Mouse (Mus musculus) kidney, postnatal 36 days (tissue): ENCODE measurements around the gene Cpeb3.
"Not testable (repeated sequence)": the region's sequence is repeated elsewhere in the genome, so short reads cannot be mapped to it uniquely, and the experiment has no call there.

ENCODE experiments used
- DNase-seq, 2 experiments: peaks; one replicate each; pipeline ENCODE4 v3.0.0; 2021 to 2022; ENCODE audit warnings: mixed read lengths in 2 of 2

The Cpeb3 gene

DNA sequence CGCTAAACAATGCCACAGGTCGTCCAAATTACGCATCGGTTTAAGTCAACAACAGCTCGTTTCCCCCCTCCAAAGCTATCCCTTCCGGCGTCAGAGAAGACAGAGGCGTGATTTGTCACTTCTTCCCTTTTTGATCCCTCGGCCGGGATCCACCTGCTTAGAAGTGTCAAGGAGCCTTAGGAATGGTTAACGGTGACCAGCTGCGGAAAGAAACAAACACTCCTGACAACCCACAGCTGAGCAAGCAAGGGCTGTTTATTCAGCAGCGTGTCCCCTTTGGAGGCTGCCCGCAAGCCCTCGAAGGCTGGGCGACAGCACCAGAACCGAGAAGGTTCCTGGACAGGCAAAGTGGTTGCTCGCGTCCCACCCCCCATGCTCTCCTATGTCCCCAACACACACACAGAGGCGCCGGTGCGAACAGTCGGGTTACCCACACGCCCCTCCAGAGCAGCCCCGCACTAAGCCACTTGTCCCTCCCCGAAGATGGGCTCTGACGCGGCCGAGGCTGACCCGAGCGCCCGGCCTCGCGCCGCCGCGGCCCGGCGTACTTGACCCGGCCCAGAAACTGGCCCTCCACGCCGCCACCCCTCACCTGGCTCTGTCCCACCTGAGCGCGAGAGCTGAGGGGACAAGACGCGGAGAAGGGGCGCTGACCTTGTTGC is 1.6 kb downstream of the Cpeb3 start:
- DNase-seq: peak; percentile 52 to 62

DNA sequence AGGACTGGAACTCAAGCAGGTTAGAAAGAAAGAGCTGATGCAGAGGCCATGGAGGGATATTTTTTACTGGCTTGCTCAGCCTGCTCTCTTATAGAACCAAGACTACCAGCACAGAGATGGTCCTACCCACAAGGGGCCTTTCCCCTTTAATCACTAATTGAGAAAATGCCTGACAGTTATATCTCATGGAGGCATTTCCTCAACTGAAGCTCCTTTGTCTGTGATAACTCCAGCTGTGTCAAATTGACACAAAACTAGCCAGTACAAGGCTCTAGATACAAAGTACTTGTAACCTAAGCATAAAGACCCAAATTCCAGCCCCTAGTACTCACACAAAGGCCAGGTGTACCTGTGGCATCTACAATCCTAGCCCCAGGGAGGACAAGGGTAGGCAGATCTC is 3.2 kb downstream of the Cpeb3 start:
- not testable (repeated sequence) for DNase-seq

DNA sequence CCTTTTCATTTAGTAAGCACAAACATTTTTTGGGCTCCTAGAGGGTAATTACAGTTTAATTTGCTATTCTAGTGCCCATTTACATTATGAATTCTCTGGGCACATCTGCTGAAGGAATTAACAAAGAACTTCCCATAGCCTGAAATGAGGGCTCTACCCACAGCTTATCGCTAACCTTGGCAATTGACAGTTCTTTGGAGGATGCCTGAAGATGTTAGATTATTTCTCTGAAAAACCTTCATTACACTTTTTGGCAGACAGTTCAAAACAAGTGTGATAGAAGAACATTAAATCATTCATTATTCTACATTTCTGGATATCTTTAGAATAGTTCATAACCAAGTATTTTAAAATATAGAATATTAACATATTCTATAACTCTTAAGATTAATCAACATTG is 5.0 kb downstream of the Cpeb3 start:
- DNase-seq: no peak

DNA sequence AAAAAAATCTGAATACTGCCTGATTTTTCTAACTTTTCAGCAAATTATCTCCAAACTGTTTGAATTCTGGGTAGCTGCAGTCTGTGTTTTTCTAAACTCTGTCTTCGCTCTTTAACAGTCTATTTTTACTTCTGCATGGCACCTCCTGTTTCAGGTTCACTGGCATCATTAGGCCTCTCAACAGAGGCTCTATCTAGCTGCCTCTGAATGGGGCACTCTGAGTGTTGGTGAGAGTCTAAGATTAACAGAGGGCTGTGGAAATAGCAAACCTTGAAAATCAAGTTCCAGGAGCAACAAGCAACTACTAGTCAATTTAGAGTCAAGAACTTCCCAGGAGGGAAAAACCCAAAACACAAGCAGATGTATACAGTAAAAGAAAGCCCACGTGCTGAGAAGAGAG is 8.5 kb downstream of the Cpeb3 start:
- DNase-seq: no peak

DNA sequence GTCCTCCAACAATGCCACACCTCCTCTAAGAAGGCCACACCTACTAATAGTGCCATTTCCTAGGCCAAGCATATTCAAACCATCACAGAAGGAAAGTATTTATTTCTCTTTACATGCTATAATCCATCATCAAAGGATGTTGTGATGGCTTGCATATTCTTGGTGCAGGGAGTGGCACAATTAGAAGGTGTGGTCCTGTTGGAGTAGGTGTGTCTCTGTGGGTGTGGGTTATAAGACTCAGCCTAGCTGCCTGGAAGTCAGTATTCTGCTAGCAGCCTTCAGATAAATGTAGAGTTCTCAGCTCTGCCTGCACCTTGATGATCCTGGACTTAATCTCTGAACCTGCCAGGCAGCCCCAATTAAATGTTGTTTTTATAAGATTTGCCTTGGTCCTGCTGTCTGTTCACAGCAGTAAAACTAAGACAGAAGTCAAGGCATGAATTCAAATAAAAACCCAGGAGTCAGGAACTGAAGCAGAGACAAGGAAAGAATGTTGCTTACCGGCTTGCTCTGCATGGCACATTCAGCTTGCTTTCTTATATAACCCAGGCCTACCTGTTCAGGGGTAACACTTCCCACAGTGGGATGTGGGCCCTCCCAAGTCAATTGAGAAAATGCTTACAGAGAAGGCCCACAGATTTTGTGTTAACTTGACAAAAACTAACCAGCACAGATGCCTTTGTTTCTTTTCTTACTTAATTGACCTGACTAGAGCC is 10.1 kb downstream of the Cpeb3 start:
- no peak for DNase-seq

DNA sequence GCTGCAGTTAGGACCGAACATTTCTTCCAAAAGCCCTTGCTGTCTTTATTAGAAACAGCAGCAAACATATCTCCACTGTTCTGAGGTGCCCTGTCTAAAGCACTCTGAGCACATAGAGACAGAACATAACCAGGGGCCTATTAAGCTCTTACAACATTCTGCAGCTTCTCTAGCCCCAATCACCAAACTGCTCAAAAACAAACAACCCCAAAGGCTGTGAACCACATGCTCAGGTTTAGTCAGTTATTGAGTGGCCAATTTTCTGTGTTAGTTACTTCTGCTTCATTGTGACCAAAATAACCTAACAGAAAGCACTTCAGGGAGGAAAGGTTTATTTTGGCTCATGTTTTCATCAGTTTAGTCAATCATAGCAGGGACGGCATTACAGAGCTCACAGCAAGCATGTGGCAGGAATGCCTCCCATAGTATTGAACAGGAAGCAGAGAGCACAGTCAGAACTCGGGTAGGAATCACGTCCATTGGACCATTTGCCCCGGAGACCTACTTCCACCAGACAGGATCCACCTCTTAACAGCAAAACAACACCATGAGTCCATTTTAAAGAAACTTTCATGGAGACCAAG is 15.8 kb downstream of the Cpeb3 start:
- DNase-seq: no peak

DNA sequence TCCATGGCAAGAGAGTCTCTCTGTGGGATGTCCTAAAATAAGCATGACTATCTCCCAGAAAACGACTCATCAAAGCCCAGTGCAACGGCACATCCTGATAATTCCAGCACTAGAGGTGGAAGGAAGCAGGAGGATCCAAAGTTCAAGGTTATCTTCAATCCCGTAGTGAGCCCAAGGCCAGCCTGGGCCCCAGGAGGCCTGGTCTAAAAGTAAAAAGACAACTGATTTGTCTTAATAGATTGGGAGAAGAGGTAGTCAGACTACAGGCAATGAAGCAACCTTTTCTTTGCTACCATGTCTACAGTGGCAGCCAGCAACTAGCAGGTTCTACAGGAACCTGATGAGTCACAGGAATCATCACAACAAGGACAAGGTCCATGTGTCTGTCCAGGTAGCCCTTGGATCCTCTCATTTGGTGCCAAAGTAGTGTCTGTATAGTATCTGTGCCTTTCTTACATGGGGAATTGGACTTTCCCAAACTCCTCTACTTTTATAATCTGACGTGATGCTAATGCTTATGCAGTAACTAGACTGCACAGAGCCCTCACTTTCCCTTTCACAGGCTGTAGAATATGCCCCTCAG is 19.9 kb downstream of the Cpeb3 start:
- no peak for DNase-seq

DNA sequence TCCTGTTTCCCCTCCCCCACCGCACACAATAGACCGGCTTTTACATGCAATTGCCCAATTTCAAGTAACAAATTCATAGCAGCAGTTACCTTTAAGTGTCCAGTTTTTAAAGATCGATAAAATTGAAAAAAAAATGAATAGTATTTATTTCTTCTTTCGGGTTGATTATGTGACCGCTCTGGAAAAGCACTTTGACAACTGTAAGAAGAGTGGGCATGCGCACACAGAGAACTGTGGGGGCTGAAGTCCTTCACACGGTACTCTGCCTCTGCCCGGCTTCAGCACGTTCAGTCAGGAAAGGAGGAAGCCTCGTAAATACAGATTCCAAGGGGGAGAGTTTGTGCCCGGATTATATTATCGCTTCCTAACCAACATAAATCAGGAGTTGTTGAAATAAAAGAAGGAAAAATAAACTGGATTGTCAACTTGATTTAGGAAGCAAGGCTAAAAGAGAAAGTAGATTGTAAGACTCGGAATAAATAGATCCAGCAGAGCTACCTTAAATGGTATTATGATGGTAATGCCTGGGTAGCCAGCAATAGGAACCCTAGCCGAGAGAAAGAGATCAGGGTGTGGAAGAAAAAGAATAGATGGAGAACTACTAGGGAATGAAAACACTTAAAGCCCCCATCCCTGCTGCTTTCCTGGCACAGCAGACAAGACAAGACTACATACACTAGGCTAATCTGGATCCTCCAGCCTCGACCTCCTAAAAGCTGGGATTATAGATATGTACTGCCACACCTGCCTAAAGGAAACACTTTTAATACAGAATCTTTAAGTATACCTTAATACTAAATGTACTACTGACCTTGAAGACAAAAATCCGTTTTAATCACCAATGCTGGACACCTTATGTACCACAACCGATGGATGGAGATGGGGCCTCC is 30.3 kb downstream of the Cpeb3 start:
- peak; percentile 82 to 83 for DNase-seq

DNA sequence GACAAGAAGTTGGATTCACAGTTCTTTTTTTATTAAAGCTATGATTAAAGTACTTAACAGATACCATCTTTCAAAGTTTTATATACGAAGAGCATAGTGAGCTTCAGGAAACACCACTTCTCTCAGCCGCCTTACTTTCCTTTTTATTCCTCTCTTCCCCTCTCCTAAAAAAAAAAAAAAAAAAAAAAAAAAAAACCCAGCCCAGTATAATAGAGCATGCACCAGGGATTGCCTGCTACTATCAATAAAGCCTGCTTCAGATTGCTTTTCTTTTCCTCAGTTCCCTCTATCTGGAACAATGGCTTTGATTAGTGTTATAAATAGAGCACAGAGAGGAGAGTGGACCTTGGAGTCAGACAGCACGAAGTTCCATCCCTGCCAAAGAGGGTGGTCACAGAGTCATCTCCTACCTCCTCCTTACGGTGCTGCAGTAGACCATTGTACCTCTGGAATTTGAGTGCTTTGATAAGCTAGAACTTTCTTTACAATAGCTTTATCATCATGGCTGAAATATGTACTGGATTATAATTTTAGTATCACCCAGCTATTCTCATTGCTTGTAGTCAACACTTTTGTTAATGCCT is 31.4 kb downstream of the Cpeb3 start:
- peak in 1 of 2 experiments; percentile 32 for DNase-seq

DNA sequence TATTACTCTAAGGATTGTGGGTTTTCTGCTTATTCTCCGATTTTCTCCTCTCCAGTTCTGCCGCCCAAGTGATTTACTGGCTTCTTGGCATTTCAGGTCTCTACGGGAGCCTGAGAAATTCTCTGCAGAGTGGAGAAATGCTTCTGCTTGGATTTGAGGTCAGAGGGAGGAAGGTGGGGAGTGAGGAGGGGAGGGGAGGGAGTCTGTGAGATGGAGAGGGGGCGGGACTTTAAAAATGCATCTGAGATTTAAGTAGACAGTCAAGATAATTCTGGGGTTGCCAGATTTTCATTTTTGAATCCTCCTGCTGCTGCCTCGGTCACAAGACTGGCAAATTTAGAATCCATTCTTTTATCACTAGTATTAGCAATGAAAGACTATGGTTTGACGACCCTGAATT is 32.5 kb downstream of the Cpeb3 start:
- peak; percentile 45 to 70 for DNase-seq

DNA sequence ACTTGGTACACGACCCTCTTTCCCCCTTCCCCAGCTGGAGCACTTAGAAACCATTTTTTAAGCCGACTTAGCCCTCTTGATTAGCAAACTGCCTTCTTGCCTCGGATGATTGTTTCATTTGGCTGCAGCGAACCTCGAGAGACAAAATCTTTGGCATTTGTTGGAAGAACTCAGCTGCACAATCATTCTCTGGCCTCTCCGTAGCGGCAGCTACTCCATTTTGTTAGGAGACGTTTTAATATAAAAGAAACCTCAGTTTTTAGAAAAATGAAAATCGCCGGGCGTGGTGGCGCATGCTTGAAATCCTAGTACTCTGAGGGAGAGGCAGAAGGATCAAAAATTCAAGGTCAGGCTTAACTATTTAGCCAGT is 33.0 kb downstream of the Cpeb3 start:
- no peak for DNase-seq

DNA sequence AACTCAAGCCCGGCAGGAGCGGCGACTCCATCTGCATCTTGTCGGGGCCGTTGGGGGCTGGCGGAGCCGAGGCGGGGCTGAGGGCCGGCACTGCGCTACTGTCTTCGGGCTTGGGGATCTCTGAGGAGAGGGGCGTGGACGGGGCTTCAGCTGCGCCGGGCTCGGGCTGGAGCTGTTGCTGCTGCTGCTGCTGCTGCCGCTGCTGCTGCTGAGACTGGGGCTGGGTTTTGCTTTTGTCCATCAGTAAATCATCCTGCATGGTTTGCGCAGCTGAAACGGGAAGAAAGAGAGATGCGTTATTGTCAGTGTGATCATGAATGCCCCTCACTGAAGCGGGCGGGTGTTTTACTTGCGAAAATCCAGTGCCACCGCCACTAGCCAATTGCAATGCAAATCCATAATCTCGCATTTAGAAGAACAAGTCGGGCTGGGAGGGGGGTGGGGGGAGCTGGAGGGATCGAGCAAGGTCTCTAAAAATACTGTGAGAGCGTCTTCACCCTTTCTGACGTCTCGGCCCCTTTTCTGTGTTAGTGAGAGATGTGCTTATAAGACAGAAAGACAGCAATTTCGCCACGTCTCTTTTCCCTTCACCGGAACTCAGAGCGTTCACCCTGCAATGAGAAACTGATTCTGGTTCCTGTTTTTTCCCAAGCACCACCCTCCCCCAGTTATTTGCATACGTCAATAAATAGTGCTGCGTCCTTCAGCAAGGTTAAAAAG is 33.5 kb downstream of the Cpeb3 start:
- peak; percentile 72 to 85 for DNase-seq

DNA sequence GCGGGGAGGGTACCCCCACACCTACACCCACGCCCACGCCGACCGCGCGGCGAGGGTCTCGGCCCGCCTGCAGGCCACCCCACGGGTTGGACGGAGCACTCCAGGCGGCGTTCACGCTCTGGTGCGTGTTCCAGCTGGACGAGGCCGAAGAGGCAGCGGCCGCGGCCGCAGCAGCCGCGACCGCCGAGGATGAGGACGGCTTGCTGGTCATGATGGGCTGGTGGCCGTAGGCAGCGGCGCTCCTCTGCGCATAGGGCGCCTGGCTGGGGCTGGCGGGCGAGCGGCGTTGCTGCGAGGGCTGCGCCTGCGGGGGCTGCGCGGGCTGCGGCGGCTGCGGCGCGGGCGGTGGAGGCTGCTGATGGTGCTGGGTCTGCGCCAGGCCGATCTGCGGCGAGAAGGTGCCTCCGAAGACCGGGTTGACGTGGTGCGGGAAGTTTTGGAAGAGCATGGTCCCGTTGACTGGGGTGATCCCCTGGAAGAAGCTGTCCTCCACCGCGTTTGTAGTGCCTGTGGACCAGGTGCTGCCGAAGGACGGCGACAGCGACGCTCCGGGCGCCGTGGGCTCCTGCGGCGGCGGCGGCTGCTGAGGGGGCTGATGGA is 34.2 kb downstream of the Cpeb3 start:
- peak in 1 of 2 experiments; percentile 77 for DNase-seq

DNA sequence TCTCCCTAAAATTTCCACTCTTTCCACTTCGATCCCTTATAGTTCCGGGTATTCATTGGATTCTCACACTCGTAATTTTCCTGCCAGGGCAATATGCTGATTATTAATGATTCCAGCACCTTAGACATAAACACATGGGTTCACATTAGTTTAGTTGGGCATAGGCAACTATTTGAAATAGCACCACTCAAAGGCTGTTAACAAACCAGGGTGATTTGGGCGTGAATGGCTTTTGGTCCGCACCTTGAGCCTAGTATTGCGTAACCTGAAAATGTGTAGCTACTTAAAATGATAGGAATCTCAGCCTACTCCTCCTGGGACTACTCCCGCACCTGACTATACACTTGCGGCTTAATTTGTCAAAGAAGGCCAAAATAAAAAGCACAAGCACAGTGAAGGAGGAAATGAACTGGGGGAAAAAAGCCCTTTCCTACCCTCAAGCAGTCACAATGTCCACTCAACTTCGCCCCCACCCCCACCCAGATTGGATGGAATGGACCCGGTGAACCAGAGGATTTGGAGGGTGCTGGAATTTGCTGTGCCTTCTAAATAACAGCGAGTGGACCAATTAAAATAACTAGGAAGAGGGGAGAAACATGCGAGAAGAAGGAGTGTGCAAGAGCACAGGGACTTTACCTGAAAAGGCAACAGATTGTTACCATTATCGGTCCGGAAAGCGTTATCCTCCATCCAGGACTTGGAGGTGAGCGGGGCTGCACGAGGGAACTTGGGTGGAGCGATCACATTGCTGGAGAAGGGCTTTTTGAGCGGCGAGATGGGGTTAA is 34.9 kb downstream of the Cpeb3 start:
- peak; percentile 31 to 67 for DNase-seq

DNA sequence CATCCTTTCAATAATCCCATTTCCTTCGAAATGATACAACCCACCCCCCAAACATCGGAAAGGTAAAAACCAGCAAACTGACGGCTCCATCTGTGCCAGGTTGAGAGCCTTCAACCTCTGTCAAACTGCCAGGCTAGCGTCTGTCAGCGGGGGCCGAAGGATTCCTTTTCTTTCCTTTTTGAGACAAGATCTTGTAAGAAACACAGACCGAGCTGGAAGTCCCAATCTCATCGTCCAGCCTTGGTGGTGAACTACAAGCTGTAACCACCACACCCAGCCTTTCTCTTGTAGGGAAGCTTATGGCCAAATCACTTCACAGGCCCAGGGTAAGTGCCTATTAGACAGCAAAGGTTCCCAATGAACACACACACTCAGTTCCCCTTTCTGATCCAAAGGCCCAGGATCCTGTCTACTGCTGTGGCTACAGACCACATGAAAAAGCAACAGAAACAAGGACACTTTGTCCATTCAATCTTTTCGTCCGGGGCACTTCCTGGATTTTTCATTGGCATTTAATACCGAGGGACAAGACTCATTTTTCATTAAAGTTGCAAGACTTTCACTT is 35.8 kb downstream of the Cpeb3 start:
- DNase-seq: peak in 1 of 2 experiments; percentile 15

DNA sequence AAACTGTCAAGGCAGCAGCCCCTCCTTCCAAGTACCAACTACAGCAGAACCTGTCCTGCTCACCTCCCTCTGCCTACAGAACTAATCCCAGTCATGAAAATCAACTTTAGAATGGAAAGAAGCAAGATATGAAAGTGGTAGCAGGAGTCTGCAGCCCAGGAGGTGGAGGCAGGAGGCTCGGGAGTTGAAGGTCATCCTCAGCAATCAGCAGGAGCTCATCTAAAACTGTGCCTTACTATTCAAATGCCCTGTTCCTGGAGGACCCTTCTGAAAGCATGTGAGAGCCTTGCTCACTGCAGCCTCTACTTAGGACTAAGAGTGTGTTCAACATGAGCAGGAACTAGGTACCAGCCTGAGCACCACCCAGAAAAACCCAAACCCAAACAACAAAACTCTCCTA is 36.3 kb downstream of the Cpeb3 start:
- no peak for DNase-seq

DNA sequence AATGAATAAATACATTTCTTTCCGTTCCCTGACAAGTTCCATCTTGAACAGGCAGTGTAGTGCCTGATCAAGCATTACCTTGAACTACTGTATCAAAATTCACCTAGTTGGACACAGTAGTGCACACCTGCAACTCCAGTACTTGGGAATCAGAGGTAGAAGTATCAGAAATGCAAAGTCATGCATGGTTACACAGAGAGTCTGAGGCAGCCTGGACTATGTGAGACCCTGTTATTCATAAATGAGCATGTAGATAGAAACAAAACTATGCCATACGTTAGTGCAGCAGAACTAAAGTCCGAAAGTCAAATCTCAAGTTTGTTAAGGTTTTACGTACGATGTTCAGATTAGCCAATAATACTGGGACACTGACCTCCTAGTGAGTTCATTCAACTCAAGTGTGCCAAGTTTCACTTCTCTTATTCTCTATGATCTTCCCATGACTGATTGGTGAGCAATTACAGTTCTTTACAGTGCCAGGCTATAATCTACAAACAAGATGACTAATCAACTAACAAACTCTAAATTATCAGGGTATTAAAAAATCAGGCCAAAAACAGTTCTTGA is 51.5 kb downstream of the Cpeb3 start:
- no peak for DNase-seq

DNA sequence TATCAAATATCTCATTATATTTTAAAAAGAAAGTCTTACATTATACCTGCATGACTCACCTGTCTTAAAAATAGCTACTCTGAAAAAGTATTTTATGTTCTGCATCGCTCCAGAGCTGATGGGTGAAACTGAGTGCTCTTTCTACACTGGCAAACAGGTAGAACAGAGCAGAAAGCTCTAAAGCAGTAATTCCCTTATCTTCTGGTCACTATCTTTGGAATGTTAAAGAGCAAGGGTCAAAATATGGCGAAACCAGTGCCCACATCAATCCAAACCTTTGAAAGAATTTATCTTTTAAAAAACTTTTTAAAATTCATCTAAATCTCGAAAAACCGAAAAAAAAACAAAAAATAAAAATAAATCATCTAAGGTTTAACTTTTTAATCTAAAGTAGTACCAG is 52.4 kb downstream of the Cpeb3 start:
- no peak for DNase-seq

DNA sequence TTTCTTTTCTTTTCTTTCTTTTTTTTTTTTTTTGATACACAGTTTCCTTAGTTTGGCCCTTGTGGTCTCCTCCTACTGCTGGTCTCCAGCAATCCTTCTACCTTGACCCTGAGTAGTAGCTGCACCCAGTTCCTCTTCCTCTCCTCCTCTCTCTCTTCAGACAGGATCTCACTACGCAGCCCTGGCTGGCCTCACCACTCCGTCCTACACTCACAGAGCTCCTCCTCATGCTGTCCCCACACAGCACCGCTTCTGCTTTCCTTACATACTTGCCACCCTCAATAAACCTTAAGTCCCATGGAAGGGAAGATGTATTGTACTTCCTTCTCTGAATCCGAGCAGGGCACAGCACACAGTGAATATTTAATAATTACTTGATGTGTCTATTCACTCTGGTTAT is 61.3 kb downstream of the Cpeb3 start:
- no peak for DNase-seq

DNA sequence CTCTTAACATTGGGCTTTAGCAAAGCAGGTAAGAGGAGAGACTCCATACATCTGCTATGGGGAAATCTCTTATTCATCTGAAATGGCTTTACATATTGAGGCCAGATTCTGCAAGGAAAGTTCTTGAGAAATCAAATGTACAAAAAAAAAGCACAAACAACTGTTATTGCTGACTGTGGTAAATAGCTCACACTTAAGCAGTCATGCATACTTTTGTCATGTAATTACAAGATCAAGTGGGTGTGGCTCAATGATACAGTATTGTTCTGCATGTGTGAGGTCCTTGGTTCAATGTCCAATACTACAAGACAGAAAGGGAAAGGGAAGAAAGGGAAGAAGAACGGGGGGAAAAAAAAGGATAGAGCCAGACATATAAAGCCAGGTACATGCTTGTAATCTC is 62.6 kb downstream of the Cpeb3 start:
- no peak for DNase-seq
